Mouse (Mus musculus): ENCODE measurements around the gene Bdh2.

GRCm38 (mm10) chr3:135281701-135282100, 680 bp downstream of the Bdh2 start:
- TF ChIP-seq CEBPB (IDR thresholded peaks at IDR 0.05; ENCODE audit: insufficient read depth, poor library complexity, severe bottlenecking) = no peak
- no peak for TF ChIP-seq MYOG (IDR thresholded peaks at IDR 0.05; ENCODE audit: control insufficient read depth in 1 of 3, insufficient read depth in 1 of 3, insufficient read length in 2 of 3, low read depth in 2 of 3)
- no peak for TF ChIP-seq E2F4 (IDR thresholded peaks at IDR 0.05; ENCODE audit: insufficient read depth)
- TF ChIP-seq POLR2A (IDR thresholded peaks at IDR 0.05; ENCODE audit: insufficient read length, low read depth) = no peak
- no peak for TF ChIP-seq USF1 (IDR thresholded peaks at IDR 0.05; ENCODE audit: low read depth)
- no peak for TF ChIP-seq MAX (IDR thresholded peaks at IDR 0.05; ENCODE audit: low read depth)
- no peak for TF ChIP-seq POLR2AphosphoS2 (IDR thresholded peaks at IDR 0.05; ENCODE audit: insufficient read length, low read depth)
